Mouse (Mus musculus) common myeloid progenitor, adult 5-6 weeks (primary cell): Measurements from ENCODE around the gene Sult5a1. TPM values are rescaled to one million over a fixed set of nuclear protein-coding genes. Genes with fewer than 3 reads are reported as not detected.
"Not testable (repeated sequence)": the region's sequence is repeated elsewhere in the genome, so short reads cannot be mapped to it uniquely, and the experiment has no call there.

Source experiments
- ATAC-seq: replicated peaks from 2 replicates; pipeline ENCODE4 v1.8.0; 2016; ENCODE audit warnings: low read depth, mild to moderate bottlenecking, moderate TSS enrichment, inconsistent platforms; ENCODE audit not compliant: poor library complexity, severe bottlenecking
- total RNA-seq: library from RNA; stranded (forward); fragments of 200-1000, 187-1606 nt; gene quantifications from 2 replicates; pipeline ENCODE4 v1.2.3, GENCODE M21; 2017

Gene Sult5a1
- total RNA-seq, 1 experiment from 2014 or later = not detected

- ATAC-seq = no peak
These were observed 54.8 kb downstream of the Sult5a1 start for GRCm38 (mm10) chr8:123103285-123103684.

- ATAC-seq = not testable (repeated sequence)
These were observed 55.3 kb downstream of the Sult5a1 start for GRCm38 (mm10) chr8:123102855-123103254.

GRCm38 (mm10) chr8:123101735-123102685, 56.1 kb downstream of the Sult5a1 start, which contains the start of gene Rpl13:
Gene Rpl13 (plus strand): TSS chr8:123102350.
- ATAC-seq = peak; percentile 87

GRCm38 (mm10) chr8:123101244-123101643, 56.9 kb downstream of the Sult5a1 start:
- no peak for ATAC-seq

GRCm38 (mm10) chr8:123100288-123100687, 57.8 kb downstream of the Sult5a1 start:
- peak; percentile 58 for ATAC-seq

GRCm38 (mm10) chr8:123097786-123098584, 60.1 kb downstream of the Sult5a1 start:
- ATAC-seq = no peak

GRCm38 (mm10) chr8:123097216-123097615, 60.9 kb downstream of the Sult5a1 start:
- no peak for ATAC-seq

Other genes with a start within 250 kb of the Sult5a1 start
- 82.3 and 90.9 TPM in 2 replicates for gene Ankrd11, start 116.0 kb downstream of the Sult5a1 start, total RNA-seq
- gene Spg7, start 95.4 kb downstream of the Sult5a1 start, total RNA-seq = 50.3 and 51.8 TPM in 2 replicates
- gene Rpl13, start 56.0 kb downstream of the Sult5a1 start, total RNA-seq = 3,285 and 3,463 TPM in 2 replicates
- 0.14 and 1.4 TPM in 2 replicates for gene Cpne7, start 40.9 kb downstream of the Sult5a1 start, total RNA-seq
- gene Dpep1, start 27.9 kb upstream of the Sult5a1 start, total RNA-seq = not detected in 2 replicates
- gene Chmp1a, start 54.4 kb upstream of the Sult5a1 start, total RNA-seq = 23.5 and 26.8 TPM in 2 replicates
- gene Spata33, start 54.5 kb upstream of the Sult5a1 start, total RNA-seq = 0.59 and 3.6 TPM in 2 replicates
- gene Cdk10, start 66.5 kb upstream of the Sult5a1 start, total RNA-seq = 15.7 and 21.1 TPM in 2 replicates
- 1.8 and 3.8 TPM in 2 replicates for gene Spata2l, start 77.9 kb upstream of the Sult5a1 start, total RNA-seq
- 8.2 and 9.1 TPM in 2 replicates for gene Zfp276, start 95.9 kb upstream of the Sult5a1 start, total RNA-seq
- gene Vps9d1, start 96.0 kb upstream of the Sult5a1 start, total RNA-seq = 6.3 and 14.2 TPM in 2 replicates
- gene Fanca, start 160.3 kb upstream of the Sult5a1 start, total RNA-seq = 23.1 and 43.3 TPM in 2 replicates
- 2.9 TPM in 2 replicates for gene Spire2, start 174.4 kb upstream of the Sult5a1 start, total RNA-seq
- gene Tcf25, start 215.4 kb upstream of the Sult5a1 start, total RNA-seq = 105 and 176 TPM in 2 replicates
- gene Mc1r, start 248.8 kb upstream of the Sult5a1 start, total RNA-seq = not detected in 2 replicates